Mouse (Mus musculus) E14TG2a.4 (cell line): ENCODE data around the gene Tmco4.

Source experiments
- CTCF ChIP-seq: conservative IDR thresholded peaks from 2 replicates; pipeline ENCODE4 v1.5.1; 2014; ENCODE audit warnings: low read length
- NANOG ChIP-seq: IDR thresholded peaks from 2 replicates; pipeline ENCODE4 v1.6.1; 2014; ENCODE audit warnings: borderline replicate concordance, low read length, mixed read lengths
- POU5F1 ChIP-seq: IDR thresholded peaks from 2 replicates; pipeline ENCODE4 v1.6.1; 2014; ENCODE audit warnings: low read length, borderline replicate concordance

DNA sequence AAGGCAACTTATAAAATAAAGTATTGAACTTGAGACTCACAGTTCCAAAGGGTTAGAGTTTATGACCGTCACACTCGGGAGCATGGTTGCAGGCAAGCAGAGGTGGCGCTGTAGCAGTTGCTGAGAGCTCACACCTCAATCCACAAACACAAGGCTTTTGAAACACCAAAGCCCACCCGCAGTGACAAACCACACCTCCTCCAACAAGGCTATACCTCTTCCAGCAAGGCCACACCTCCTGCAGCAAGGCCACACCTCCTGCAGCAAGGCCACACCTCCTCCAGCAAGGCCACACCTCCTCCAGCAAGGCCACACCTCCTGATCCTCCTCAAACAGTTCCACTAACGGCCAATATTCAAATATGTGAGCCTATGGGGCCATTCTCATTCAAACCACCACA is 71.9 kb downstream of the Tmco4 start:
- no peak for TF ChIP-seq CTCF
- no peak for TF ChIP-seq NANOG
- TF ChIP-seq POU5F1, result no peak
